Mouse (Mus musculus): ENCODE measurements around the gene Egfr. TPM values are rescaled to one million over a fixed set of nuclear protein-coding genes. Genes with fewer than 3 reads are reported as not detected.

Gene Egfr
- polyA plus RNA-seq, 1 experiment from 2014 or later = 9.2 TPM

DNA sequence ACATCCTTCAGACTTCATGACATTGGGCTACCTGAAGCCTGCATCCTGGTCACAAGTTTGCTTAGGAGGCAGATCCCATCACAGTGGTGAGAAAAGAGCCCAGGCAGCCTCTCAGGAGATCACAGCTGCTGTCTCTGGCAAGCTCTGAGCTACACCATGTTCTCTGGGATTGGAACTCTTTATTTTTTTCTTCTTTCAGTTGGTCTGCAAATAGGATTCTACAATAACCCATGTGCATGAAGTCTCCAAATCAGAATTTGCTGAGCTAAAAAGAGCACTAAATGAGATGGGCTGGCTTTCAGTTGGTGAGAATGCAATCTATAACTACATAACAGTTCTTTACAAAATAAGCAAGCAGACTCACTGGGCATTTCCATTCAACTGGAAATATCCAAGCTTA, 46.1 kb downstream of the Egfr start:
- Histone ChIP-seq H3K4me2 (no peak overlapping the region), H3K36me3 (ENCODE audit: insufficient read depth) (no peaks in the 10 kb centered on the region), H3K27ac (ENCODE audit: low read depth) (no peak overlapping the region), H3K9me3 (ENCODE audit: low read depth, low read length) (no peaks in the 10 kb centered on the region), H3K4me1 (ENCODE audit: insufficient read depth) (peaks cover 11% of the 10 kb centered on the region; the same call in 1 of the 2 replicates), H3K4me3 (ENCODE audit: low read depth, low read length) (no peak overlapping the region), H3K27me3 (ENCODE audit: insufficient read depth, low read length) (no peaks in the 10 kb centered on the region), H3K9ac (no peak overlapping the region)
- ATAC-seq (ENCODE audit: insufficient read depth) (no peak), DNase-seq (no peak)
- no peak for TF ChIP-seq CTCF (IDR thresholded peaks at IDR 0.05; ENCODE audit: low read depth)

DNA sequence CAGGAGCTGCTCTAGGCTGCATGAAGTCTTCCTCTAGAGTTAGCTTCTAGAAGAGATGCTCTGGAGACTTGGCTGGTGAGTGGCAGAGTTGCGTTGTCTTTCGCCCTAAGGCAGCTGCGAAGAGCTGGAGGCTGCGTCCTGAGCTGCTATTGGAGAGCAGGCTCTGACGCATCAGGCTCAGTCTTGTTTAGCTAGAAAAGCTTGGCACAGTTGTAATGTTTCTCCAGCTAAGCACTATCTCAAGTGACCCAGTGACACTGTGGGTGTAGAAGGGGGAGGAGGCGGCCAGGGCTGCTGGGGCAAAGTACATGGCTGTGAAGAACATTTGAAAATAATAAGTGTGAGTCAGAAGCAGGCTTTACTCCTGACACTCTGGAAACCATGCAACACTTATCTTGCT, 48.5 kb downstream of the Egfr start:
- 37% methylated on average over 6 of the region's 6 CpGs for WGBS
- ATAC-seq (ENCODE audit: insufficient read depth) (peak; percentile 92), DNase-seq (peak; percentile 80)
- Histone ChIP-seq H3K9me3 (ENCODE audit: low read depth, low read length) (no peaks in the 10 kb centered on the region), H3K27me3 (ENCODE audit: insufficient read depth, low read length) (no peaks in the 10 kb centered on the region), H3K4me3 (ENCODE audit: low read depth, low read length) (no peak overlapping the region), H3K9ac (no peak overlapping the region), H3K4me2 (no peak overlapping the region), H3K36me3 (ENCODE audit: insufficient read depth) (no peaks in the 10 kb centered on the region), H3K4me1 (ENCODE audit: insufficient read depth) (peaks cover 4% of the 10 kb centered on the region; the same call in 1 of the 2 replicates), H3K27ac (ENCODE audit: low read depth) (no peak overlapping the region)
- no peak for TF ChIP-seq CTCF (IDR thresholded peaks at IDR 0.05; ENCODE audit: low read depth)

DNA sequence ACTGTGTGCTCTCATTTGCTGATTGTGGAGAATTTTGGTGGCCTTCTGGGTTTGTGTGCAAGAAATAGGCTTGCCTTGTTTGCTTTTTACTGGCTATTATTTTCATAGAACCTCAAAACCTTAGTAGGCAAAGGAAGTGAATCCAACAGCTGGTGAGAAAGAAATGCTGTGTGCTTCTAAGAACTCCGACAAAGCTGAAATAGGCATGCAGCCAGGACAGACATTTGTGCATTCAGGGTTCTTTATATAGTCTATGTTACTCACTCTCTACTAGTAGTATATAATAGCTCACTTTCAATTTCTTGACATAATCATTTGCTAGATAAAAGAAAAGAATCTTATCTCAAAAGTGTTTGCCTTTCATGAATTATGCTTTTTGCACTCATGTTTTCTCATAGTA, 50.7 kb downstream of the Egfr start:
- no peak overlapping the region for H3K27ac ChIP-seq (ENCODE audit: low read depth)
- no peak for TF ChIP-seq CTCF (IDR thresholded peaks at IDR 0.05; ENCODE audit: low read depth)
- ATAC-seq (ENCODE audit: insufficient read depth) (no peak), DNase-seq (peak; percentile 61)
- no peak overlapping the region for H3K4me2 ChIP-seq
- H3K9me3 ChIP-seq (ENCODE audit: low read depth, low read length) = no peaks in the 10 kb centered on the region
- H3K4me3 ChIP-seq (ENCODE audit: low read depth, low read length) = no peak overlapping the region
- H3K36me3 ChIP-seq (ENCODE audit: insufficient read depth) = no peaks in the 10 kb centered on the region
- H3K9ac ChIP-seq = no peak overlapping the region
- no peaks in the 10 kb centered on the region for H3K27me3 ChIP-seq (ENCODE audit: insufficient read depth, low read length)
- 16% methylated on average over 1 of the region's 1 CpGs for WGBS
- no peaks in the 10 kb centered on the region for H3K4me1 ChIP-seq (ENCODE audit: insufficient read depth)

DNA sequence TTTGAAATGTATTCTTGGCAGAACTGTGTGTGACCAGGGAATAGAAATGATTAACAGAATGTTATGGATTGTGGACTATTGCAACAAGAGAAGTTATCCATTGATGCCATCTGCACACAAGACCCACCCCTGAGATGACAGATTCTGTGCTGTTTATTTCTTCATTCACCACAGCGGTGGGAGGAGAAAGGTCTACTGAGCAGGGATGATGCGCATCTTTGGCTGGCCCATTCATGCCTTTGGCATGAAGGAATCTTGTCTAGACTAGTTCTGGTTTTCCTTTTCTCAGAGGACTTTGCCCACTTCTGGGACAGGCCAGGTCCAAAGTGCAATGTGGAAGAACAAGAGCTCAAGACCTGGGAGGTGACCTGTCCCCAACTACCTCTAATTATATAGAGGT, 52.0 kb downstream of the Egfr start:
- no peak for DNase-seq
- H3K36me3 ChIP-seq (ENCODE audit: insufficient read depth) = no peaks in the 10 kb centered on the region
- H3K4me3 ChIP-seq (ENCODE audit: low read depth, low read length) = no peak overlapping the region
- H3K27ac ChIP-seq (ENCODE audit: low read depth) = no peak overlapping the region
- 88% methylated on average over 2 of the region's 2 CpGs for WGBS
- H3K9ac ChIP-seq = no peak overlapping the region
- no peaks in the 10 kb centered on the region for H3K27me3 ChIP-seq (ENCODE audit: insufficient read depth, low read length)
- TF ChIP-seq CTCF (IDR thresholded peaks at IDR 0.05; ENCODE audit: low read depth) = no peak
- no peak for ATAC-seq (ENCODE audit: insufficient read depth)
- no peaks in the 10 kb centered on the region for H3K4me1 ChIP-seq (ENCODE audit: insufficient read depth)
- H3K9me3 ChIP-seq (ENCODE audit: low read depth, low read length) = no peaks in the 10 kb centered on the region
- no peak overlapping the region for H3K4me2 ChIP-seq

DNA sequence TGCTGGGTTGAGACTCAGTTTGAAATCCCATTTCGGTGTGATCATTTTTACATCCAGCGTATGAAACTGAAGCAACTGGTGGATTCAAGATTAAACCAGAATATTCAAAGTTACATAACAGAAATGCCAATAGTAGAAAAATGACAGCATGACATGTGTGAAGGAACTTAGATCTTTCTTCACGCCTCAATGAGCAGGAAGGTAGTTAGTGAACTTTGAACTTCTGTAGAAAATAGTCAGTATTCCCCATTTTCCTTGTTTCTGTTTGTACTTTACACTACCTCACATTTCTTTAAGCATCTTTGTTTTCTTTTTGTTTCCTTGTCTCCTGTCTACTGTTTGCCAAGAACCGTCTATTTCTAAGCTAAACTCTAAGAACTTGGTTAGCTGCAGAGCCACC, 53.9 kb downstream of the Egfr start:
- Histone ChIP-seq H3K4me3 (ENCODE audit: low read depth, low read length) (no peak overlapping the region), H3K36me3 (ENCODE audit: insufficient read depth) (no peaks in the 10 kb centered on the region), H3K4me2 (no peak overlapping the region), H3K9me3 (ENCODE audit: low read depth, low read length) (no peaks in the 10 kb centered on the region), H3K27me3 (ENCODE audit: insufficient read depth, low read length) (no peaks in the 10 kb centered on the region), H3K4me1 (ENCODE audit: insufficient read depth) (peaks cover 4% of the 10 kb centered on the region; the same call in 1 of the 2 replicates), H3K27ac (ENCODE audit: low read depth) (no peak overlapping the region), H3K9ac (no peak overlapping the region)
- ATAC-seq (ENCODE audit: insufficient read depth) = no peak
- no peak for TF ChIP-seq CTCF (IDR thresholded peaks at IDR 0.05; ENCODE audit: low read depth)
- WGBS = 83% methylated on average over 4 of the region's 4 CpGs
- DNase-seq = no peak

DNA sequence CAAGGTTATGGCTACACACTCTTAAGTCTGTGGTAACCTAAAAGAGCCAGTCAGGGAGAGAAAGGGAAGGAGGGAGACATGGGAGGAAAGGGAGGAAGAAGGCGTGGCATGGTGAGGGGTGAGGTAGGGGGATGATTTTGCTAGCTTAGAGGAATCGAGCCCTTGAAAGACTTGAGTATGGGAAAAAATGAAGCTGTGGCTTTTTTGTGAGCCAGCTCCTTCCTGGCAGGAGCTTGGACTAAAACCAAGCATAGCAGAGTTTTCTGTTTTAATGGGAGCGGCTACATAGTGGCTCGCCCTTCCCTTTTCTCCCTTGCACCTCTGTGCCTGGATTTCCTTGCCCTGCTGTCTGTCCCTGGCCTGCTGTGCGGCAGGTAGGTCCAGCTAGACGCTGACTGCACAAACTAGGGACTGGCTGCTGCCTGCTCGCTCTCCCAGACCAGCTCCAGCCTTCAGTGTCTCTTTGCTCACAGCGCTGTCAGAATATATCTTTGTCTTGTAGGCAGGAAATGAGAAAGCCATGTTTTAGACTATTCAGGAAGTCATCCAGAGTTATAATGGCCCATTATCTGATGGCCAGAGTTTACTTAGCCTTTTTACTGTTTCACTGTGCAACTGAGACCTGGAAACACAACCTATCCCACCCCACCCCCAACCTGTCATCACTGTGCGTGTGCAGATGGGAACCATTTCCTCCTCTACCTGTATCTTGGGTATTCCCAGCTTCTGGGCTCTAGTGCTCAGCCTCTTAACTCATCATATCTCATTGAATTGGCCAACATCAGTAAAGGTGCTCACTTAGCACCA, 57.4 kb downstream of the Egfr start:
- H3K9ac ChIP-seq = no peak overlapping the region
- ATAC-seq (ENCODE audit: insufficient read depth) = no peak; the same call in 1 of the 2 replicates

DNA sequence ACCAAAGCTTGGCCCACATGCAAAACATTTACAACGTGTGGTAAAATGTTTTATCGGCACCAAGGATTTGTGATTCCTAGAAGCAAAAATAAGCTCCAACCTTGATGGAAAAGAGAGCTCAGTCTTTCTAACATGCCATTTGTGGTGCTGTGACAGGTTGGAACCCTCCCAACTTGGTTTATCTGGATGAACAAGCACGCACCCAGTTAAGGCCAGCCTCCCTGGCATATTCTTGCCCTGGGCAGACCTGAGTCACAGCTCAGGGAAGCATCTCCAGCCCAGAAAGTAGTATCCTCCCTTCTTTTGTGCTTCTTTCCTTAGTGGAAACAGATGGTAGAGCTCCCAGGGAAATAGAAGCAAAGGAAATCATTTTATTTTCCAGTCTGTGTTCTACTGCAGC, 58.1 kb downstream of the Egfr start:
- H3K4me3 ChIP-seq (ENCODE audit: low read depth, low read length) = no peak overlapping the region
- peaks cover 4% of the 10 kb centered on the region; the same call in 1 of the 2 replicates for H3K4me1 ChIP-seq (ENCODE audit: insufficient read depth)
- no peak overlapping the region for H3K4me2 ChIP-seq
- H3K9ac ChIP-seq = no peak overlapping the region
- H3K27me3 ChIP-seq (ENCODE audit: insufficient read depth, low read length) = no peaks in the 10 kb centered on the region
- no peak for DNase-seq
- no peak for ATAC-seq (ENCODE audit: insufficient read depth)
- no peak for TF ChIP-seq CTCF (IDR thresholded peaks at IDR 0.05; ENCODE audit: low read depth)
- H3K27ac ChIP-seq (ENCODE audit: low read depth) = no peak overlapping the region
- no peaks in the 10 kb centered on the region for H3K36me3 ChIP-seq (ENCODE audit: insufficient read depth)
- 87% methylated on average over 3 of the region's 3 CpGs for WGBS
- H3K9me3 ChIP-seq (ENCODE audit: low read depth, low read length) = no peaks in the 10 kb centered on the region

More for the DNA sequence above, 57.4 kb downstream of the Egfr start:
- H3K4me1 ChIP-seq (ENCODE audit: insufficient read depth) = peaks cover 4% of the 10 kb centered on the region; the same call in 1 of the 2 replicates
- no peaks in the 10 kb centered on the region for H3K9me3 ChIP-seq (ENCODE audit: low read depth, low read length)
- H3K36me3 ChIP-seq (ENCODE audit: insufficient read depth) = no peaks in the 10 kb centered on the region
- WGBS = 46% methylated on average over 9 of the region's 9 CpGs
- peak overlapping the region; percentile 28; the same call in 1 of the 2 replicates for H3K27ac ChIP-seq (ENCODE audit: low read depth)
- DNase-seq = no peak
- H3K27me3 ChIP-seq (ENCODE audit: insufficient read depth, low read length) = no peaks in the 10 kb centered on the region
- no peak overlapping the region for H3K4me2 ChIP-seq
- no peak for TF ChIP-seq CTCF (IDR thresholded peaks at IDR 0.05; ENCODE audit: low read depth)
- H3K4me3 ChIP-seq (ENCODE audit: low read depth, low read length) = no peak overlapping the region
